ENCODE assay signal across 9 mouse cellular contexts in the genomic region with DNA sequence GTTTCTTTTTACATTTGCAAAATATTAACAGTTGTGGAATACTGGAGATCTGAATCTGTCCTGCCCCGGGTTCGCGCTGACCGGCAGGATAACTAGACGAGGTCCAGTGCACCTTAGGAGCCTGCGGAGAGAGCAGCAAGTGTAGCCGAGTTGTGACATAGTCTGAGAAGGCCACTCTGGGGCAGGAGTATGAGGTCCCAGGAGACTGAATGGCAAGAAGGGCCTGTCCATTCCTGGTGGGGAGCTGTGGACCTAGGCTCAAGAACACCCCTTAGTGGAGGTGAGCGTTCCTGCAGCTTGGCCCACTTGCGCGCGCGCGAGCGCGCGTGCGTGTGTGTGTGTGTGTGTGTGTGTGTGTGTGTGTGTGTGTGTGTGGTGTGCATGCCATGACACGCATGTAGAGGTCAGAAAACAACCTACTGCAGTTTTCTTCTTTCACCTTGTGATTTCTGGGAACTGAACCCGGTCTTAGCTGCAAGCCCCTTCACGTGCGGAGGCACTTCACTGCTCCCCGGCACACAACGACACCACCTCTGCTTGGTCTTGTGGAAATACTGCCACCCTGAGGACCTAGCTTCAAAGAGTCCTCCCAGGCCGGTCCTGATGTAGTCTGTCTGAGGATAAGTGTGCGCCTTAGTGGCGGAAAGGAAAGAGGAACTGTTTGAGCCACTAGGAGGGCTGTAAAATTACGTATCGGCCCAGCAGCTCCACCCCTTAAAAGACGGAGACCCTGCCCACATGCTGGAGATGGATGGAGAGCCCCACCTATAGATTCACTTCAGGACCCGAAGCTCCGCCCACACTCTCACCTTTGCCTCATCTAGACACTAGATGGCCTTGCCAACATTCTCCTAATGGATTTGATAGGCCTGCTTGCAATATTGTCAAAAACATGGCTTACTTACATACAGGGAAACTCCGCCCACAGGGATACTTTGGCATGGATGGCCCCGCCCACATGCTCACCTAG. TPM values are rescaled to one million over a fixed set of nuclear protein-coding genes. Genes with fewer than 3 reads are reported as not detected.
DNase-seq lines count a peak whose midpoint lies in the region; ATAC-seq and TF ChIP-seq lines count a peak whose summit lies in the region.
"Had no signal": no experiment of that assay in that cellular context is flagged by ENCODE, and none has a peak within 500 bp of the region (broad histone marks: within the 10 kb centered on the region; RNA-seq: fewer than 3 reads in every experiment).

No protein-coding gene starts in this region.

- TF ChIP-seq CTCF in bone marrow, adult 2 months (IDR thresholded peaks at IDR 0.05; ENCODE audit: control insufficient read depth, insufficient read depth, low read length) = peak; percentile 49; the same call in 1 of the 2 replicates

- DNase-seq in cerebellum, adult 11 months = peak; percentile 14
- DNase-seq in cerebellum, adult 8-10 months = no peak
- peak; percentile 47 for DNase-seq in hindbrain, embryonic 10.5 days (ENCODE audit: low spot score)
- DNase-seq in layer of hippocampus, adult 9-11 months = peak; percentile 21
- peak; percentile 83 for DNase-seq in lung, postnatal 36 days
- peak; percentile 25 to 31 for DNase-seq in spleen, adult 18-20 months

- peak overlapping the region; percentile 37 for H3K4me3 ChIP-seq in bone marrow, adult 2 months (replicated peaks; ENCODE audit: control insufficient read depth, low read depth, low read length)
- peak overlapping the region; percentile 42 for H3K4me3 ChIP-seq in hindbrain, embryonic 10.5 days

- H3K4me1 ChIP-seq in bone marrow, adult 2 months (ENCODE audit: control insufficient read depth, insufficient read depth, low read length) = no peaks in the 10 kb centered on the region; the same call in 1 of the 2 replicates
- peaks cover 30% of the 10 kb centered on the region for H3K4me1 ChIP-seq in hindbrain, embryonic 10.5 days (replicated peaks)

- no peak for TF ChIP-seq POLR2A in bone marrow, adult 2 months (IDR thresholded peaks at IDR 0.05; ENCODE audit: borderline replicate concordance, control insufficient read depth, low read depth, low read length)

- no peaks in the 10 kb centered on the region for H3K9me3 ChIP-seq in hindbrain, embryonic 10.5 days

- no peaks in the 10 kb centered on the region for H3K36me3 ChIP-seq in hindbrain, embryonic 10.5 days

- 9% methylated on average over 33 of the region's 33 CpGs for WGBS in bone marrow, adult 2 months
- WGBS in hindbrain, embryonic 10.5 days = 4% methylated on average over 33 of the region's 33 CpGs

- peaks cover 20% of the 10 kb centered on the region; the same call in 1 of the 2 replicates for H3K27me3 ChIP-seq in hindbrain, embryonic 10.5 days (ENCODE audit: insufficient read depth, poor library complexity, severe bottlenecking)

- no peak overlapping the region; the same call in 1 of the 2 replicates for H3K27ac ChIP-seq in bone marrow, adult 2 months (ENCODE audit: control insufficient read depth, insufficient read depth, low read depth, low read length, poor library complexity)
- H3K27ac ChIP-seq in hindbrain, embryonic 10.5 days = peak overlapping the region; percentile 30; the same call in 1 of the 2 replicates

- ATAC-seq in erythroid progenitor cell, adult 5-6 weeks (replicated peaks; ENCODE audit: low FRiP score, poor library complexity, severe bottlenecking) = peak; percentile 89

RNA-seq across cellular contexts. Expression of a gene that starts 19.4 kb away (rescaled TPM):
- 11.1 TPM in 1 of 2 replicates, not detected in the other for polyA plus RNA-seq in bone marrow, adult 2 months (2011; ENCODE audit: insufficient read depth, insufficient read length, low replicate concordance, missing spikeins)
- total RNA-seq in erythroid progenitor cell, adult 5-6 weeks (2015; ENCODE audit: low replicate concordance) = 0.84 TPM in 1 of 2 replicates, not detected in the other
- total RNA-seq in erythroid progenitor cell, adult 5-6 weeks (2017; ENCODE audit: low replicate concordance) = not detected in 2 replicates
- 9.9 and 11.0 TPM in 2 replicates for polyA plus RNA-seq in hindbrain, embryonic 10.5 days (2016; fragmentation: Nextera tagmentation; extraction: Ambion mirVana)
- total RNA-seq: left cerebral cortex, postnatal 10 days had no signal

RNA-seq across cellular contexts. Expression of a gene that starts 19.9 kb away (rescaled TPM):
- not detected in 2 replicates for polyA plus RNA-seq in bone marrow, adult 2 months (2011; ENCODE audit: insufficient read depth, insufficient read length, low replicate concordance, missing spikeins)
- not detected in 2 replicates for total RNA-seq in erythroid progenitor cell, adult 5-6 weeks (2015; ENCODE audit: low replicate concordance)
- not detected in 2 replicates for total RNA-seq in erythroid progenitor cell, adult 5-6 weeks (2017; ENCODE audit: low replicate concordance)
- 7.9 and 16.3 TPM in 2 replicates for polyA plus RNA-seq in hindbrain, embryonic 10.5 days (2016; fragmentation: Nextera tagmentation; extraction: Ambion mirVana)

RNA-seq across cellular contexts. Expression of a gene that starts 34.0 kb away (rescaled TPM):
- 9.9 and 11.4 TPM in 2 replicates for polyA plus RNA-seq in bone marrow, adult 2 months (2011; ENCODE audit: insufficient read depth, insufficient read length, low replicate concordance, missing spikeins)
- 41.1 and 65.6 TPM in 2 replicates for total RNA-seq in erythroid progenitor cell, adult 5-6 weeks (2015; ENCODE audit: low replicate concordance)
- total RNA-seq in erythroid progenitor cell, adult 5-6 weeks (2017; ENCODE audit: low replicate concordance) = 28.3 and 42.1 TPM in 2 replicates
- polyA plus RNA-seq in hindbrain, embryonic 10.5 days (2016; fragmentation: Nextera tagmentation; extraction: Ambion mirVana) = 12.0 and 12.6 TPM in 2 replicates

RNA-seq across cellular contexts. Expression of a gene that starts 42.8 kb away (rescaled TPM):
- polyA plus RNA-seq in bone marrow, adult 2 months (2011; ENCODE audit: insufficient read depth, insufficient read length, low replicate concordance, missing spikeins) = 27.7 and 39.7 TPM in 2 replicates
- 15.9 and 29.8 TPM in 2 replicates for total RNA-seq in erythroid progenitor cell, adult 5-6 weeks (2015; ENCODE audit: low replicate concordance)
- 3.9 and 4.3 TPM in 2 replicates for total RNA-seq in erythroid progenitor cell, adult 5-6 weeks (2017; ENCODE audit: low replicate concordance)
- 42.2 and 43.6 TPM in 2 replicates for polyA plus RNA-seq in hindbrain, embryonic 10.5 days (2016; fragmentation: Nextera tagmentation; extraction: Ambion mirVana)

RNA-seq across cellular contexts. Expression of a gene that starts 50.8 kb away (rescaled TPM):
- 224 and 283 TPM in 2 replicates for polyA plus RNA-seq in bone marrow, adult 2 months (2011; ENCODE audit: insufficient read depth, insufficient read length, low replicate concordance, missing spikeins)
- total RNA-seq in erythroid progenitor cell, adult 5-6 weeks (2015; ENCODE audit: low replicate concordance) = 702 and 793 TPM in 2 replicates
- 370 and 493 TPM in 2 replicates for total RNA-seq in erythroid progenitor cell, adult 5-6 weeks (2017; ENCODE audit: low replicate concordance)
- 2.8 and 3.9 TPM in 2 replicates for polyA plus RNA-seq in hindbrain, embryonic 10.5 days (2016; fragmentation: Nextera tagmentation; extraction: Ambion mirVana)
- total RNA-seq: left cerebral cortex, postnatal 10 days had no signal
